Mouse (Mus musculus) myocyte (in vitro differentiated cells): ENCODE measurements at regions not wholly inside any gene's neighbourhood (a gene's known extent, or its start where the extent isn't known, plus 50 kb on each side); places are given as distances from the start of the nearest gene placed in this dataset.

Experiments
- CEBPB ChIP-seq: IDR thresholded peaks from 2 replicates; pipeline ENCODE4 v1.6.1; 2011; ENCODE audit warnings: mild to moderate bottlenecking, moderate library complexity; ENCODE audit not compliant: poor library complexity, insufficient read depth, severe bottlenecking
- MAX ChIP-seq: IDR thresholded peaks from one replicate; pipeline ENCODE4 v1.6.1; 2011; ENCODE audit warnings: low read depth, mild to moderate bottlenecking, control low read depth
- POLR2A ChIP-seq: IDR thresholded peaks from one replicate; pipeline ENCODE4 v1.6.1; 2011; ENCODE audit warnings: low read depth, mild to moderate bottlenecking, control low read depth, moderate library complexity; ENCODE audit not compliant: insufficient read length
- POLR2AphosphoS2 ChIP-seq: IDR thresholded peaks from one replicate; pipeline ENCODE4 v1.6.1; 2011; ENCODE audit warnings: low read depth, control low read depth; ENCODE audit not compliant: insufficient read length
- SRF ChIP-seq: IDR thresholded peaks from one replicate; pipeline ENCODE4 v1.6.1; 2011; ENCODE audit warnings: low read depth; ENCODE audit not compliant: control insufficient read depth, insufficient read length
- TCF12 ChIP-seq: IDR thresholded peaks from one replicate; pipeline ENCODE4 v1.6.1; 2011; ENCODE audit warnings: mild to moderate bottlenecking, control low read depth; ENCODE audit not compliant: poor library complexity, insufficient read depth, severe bottlenecking
- USF1 ChIP-seq: IDR thresholded peaks from one replicate; pipeline ENCODE4 v1.6.1; 2011; ENCODE audit warnings: low read depth, mild to moderate bottlenecking, control low read depth, moderate library complexity

DNA sequence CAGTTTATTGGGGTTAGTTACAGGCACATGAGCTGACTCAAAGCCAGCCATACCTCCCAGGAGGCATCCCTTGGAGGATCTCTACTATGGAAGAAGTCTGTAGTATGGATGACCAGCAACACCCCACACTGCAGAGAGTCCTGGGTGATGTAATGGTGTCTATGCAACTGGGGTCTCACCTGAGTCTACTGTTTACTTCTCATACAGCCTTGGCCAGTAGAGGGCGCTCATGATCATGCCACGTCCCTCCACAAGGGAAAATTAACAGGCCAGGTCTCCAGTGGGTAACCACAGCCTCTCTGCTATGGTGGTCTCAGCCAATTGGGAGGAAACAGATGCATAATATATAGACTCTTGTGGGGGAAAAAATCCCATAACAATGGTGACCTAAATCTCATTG is 111.7 kb downstream of the Cdh26 start:
- TF ChIP-seq POLR2A (no peak), TCF12 (no peak), CEBPB (no peak), SRF (no peak), USF1 (no peak), MAX (no peak), POLR2AphosphoS2 (no peak)
